Mouse (Mus musculus) embryonic fibroblast, embryonic 13.5 days (primary cell): ENCODE results near the gene Mrps21.

Experiments used
- CTCF ChIP-seq: IDR thresholded peaks from 2 replicates; pipeline ENCODE4 v1.5.1; 2011; ENCODE audit warnings: mild to moderate bottlenecking, control low read depth, low read length, moderate library complexity, borderline replicate concordance; ENCODE audit not compliant: insufficient read depth
- POLR2A ChIP-seq: IDR thresholded peaks from 2 replicates; pipeline ENCODE4 v1.6.1; 2011; ENCODE audit warnings: low read depth, mild to moderate bottlenecking, control low read depth, low read length, moderate library complexity

DNA sequence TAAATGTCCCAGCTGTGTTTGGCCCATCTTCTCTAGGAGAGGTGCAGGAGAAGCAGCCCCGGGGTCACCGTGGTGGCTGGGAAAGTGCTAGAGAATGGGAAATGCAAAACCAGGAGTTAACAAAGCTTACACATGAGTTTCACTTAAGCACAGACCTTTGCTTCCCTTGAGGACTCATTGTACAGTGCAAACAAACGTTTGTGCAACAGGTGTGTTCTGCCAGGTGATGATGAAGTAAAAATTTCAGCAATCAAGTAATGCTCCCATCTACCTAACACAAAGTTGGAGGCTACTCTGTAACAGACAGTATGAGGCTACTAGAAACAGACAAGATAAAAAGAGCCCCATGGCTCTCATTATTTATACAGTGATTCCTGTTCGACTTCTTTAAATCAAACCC, 7.7 kb upstream of the Mrps21 start:
- TF ChIP-seq CTCF (no peak), POLR2A (no peak)
